Mouse (Mus musculus): ENCODE measurements around the gene Jak1. TPM values are rescaled to one million over a fixed set of nuclear protein-coding genes. Genes with fewer than 3 reads are reported as not detected.

Gene Jak1
- polyA plus RNA-seq, 1 experiment from 2014 or later: 42.3 TPM

DNA sequence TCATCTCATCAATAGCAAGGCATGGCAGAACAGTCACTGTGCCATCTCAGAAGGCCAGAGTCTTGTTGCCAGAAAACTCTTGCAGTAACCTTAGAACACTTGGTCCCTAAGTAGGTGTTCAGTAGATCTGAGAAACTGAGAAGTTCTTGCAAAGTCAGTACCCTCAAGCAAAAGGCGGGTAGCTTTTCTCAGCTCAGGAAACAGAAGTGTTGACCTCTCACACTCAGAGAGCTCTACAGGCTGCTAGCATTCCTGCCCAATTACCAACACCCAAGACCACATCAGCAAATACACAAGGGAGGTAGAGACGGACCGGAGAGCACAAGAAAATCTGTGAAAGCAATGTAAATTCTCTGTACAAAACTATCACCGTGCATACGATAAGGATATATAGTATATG lies 39.1 kb downstream of the Jak1 start:
- no peaks in the 10 kb centered on the region for H3K27me3 ChIP-seq (ENCODE audit: low read depth, poor library complexity, severe bottlenecking)
- no peaks in the 10 kb centered on the region for H3K4me1 ChIP-seq
- no peaks in the 10 kb centered on the region; the same call in 1 of the 2 replicates for H3K9me3 ChIP-seq (replicated peaks)
- 92% methylated on average over 5 of the region's 5 CpGs for WGBS
- H3K36me3 ChIP-seq: no peaks in the 10 kb centered on the region
- H3K27ac ChIP-seq (replicated peaks): no peak overlapping the region
- no peak for DNase-seq (ENCODE audit: low spot score)
- H3K4me3 ChIP-seq: no peak overlapping the region

DNA sequence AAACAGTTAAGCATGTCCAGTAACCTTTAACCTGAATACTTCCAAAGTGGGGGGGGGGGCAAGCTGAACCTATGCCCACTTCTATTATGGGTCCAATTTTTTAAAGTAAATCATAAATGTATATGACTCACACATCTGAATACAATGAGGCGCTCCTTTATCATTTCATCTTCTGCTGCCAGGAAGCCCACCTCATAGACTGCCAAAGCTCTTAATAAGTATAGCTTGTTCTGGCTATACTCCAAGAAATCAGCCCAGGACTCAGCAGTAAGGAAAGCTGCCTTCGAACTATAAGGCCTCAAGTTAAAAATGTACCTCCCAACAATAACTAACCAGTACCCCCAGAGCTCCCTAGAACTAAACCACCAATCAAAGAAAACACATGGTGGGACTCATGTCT lies 44.1 kb downstream of the Jak1 start:
- no peak for DNase-seq (ENCODE audit: low spot score)
- no peaks in the 10 kb centered on the region for H3K36me3 ChIP-seq
- no peaks in the 10 kb centered on the region for H3K9me3 ChIP-seq (replicated peaks)
- no peaks in the 10 kb centered on the region for H3K4me1 ChIP-seq
- H3K4me3 ChIP-seq: no peak overlapping the region
- WGBS: 93% methylated on average over 2 of the region's 2 CpGs
- H3K27me3 ChIP-seq (ENCODE audit: low read depth, poor library complexity, severe bottlenecking): no peaks in the 10 kb centered on the region
- H3K27ac ChIP-seq (replicated peaks): no peak overlapping the region

GRCm38 (mm10) chr4:101219839-101220238 lies 45.2 kb downstream of the Jak1 start:
- 81% methylated on average over 2 of the region's 2 CpGs for WGBS
- H3K36me3 ChIP-seq: no peaks in the 10 kb centered on the region
- DNase-seq (ENCODE audit: low spot score): no peak
- no peaks in the 10 kb centered on the region for H3K27me3 ChIP-seq (ENCODE audit: low read depth, poor library complexity, severe bottlenecking)
- H3K4me3 ChIP-seq: no peak overlapping the region
- H3K27ac ChIP-seq (replicated peaks): no peak overlapping the region
- H3K4me1 ChIP-seq: no peaks in the 10 kb centered on the region
- H3K9me3 ChIP-seq (replicated peaks): no peaks in the 10 kb centered on the region

DNA sequence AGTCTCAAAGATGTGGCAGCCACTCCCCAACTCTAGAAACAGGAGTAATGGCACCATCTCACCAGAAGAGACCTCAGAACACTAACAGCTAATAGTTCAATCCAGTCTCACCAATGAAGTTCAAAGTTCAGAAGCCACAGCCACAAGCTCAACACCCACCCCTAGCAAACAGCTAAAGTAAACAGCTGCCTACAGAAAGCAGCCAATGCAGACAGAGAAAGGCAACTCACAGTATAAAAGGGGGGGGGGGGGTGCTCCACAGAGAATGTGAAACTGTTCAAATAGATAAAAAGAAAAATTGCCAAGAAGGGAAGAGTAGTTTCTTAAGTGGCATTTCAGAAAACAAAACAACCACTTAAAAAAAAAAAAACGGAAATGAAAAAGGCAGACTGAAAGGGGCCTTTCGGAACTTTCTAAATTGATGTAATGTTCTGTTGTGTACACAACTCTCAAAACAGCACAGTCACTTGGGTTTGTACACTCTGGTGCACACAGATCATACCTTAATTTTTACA lies 48.0 kb downstream of the Jak1 start:
- no peaks in the 10 kb centered on the region for H3K9me3 ChIP-seq (replicated peaks)
- no peak for DNase-seq (ENCODE audit: low spot score)
- H3K4me1 ChIP-seq: no peaks in the 10 kb centered on the region
- WGBS: 93% methylated on average over 2 of the region's 2 CpGs
- H3K27me3 ChIP-seq (ENCODE audit: low read depth, poor library complexity, severe bottlenecking): no peaks in the 10 kb centered on the region
- no peak overlapping the region for H3K4me3 ChIP-seq
- no peaks in the 10 kb centered on the region for H3K36me3 ChIP-seq
- H3K27ac ChIP-seq (replicated peaks): no peak overlapping the region

DNA sequence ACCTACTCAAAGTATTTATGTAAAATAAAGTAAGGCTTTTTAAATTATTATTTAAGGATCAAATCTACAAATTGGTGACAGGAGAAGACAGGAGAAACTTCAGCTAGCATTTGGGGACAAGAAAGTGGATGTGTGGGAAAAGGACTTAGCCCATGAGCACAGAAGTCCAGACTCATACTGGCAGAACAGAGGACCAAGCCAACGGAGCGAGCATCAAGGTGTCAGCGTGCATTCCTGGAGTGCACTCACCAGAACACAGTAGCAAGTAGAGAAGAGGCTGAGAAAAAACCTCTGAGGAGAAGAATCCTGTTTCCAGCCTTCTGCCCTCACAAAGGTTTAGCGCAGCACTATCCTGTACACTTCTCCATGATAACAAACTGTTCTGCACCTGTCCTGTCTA lies 48.8 kb downstream of the Jak1 start:
- no peaks in the 10 kb centered on the region for H3K9me3 ChIP-seq (replicated peaks)
- H3K27me3 ChIP-seq (ENCODE audit: low read depth, poor library complexity, severe bottlenecking): no peaks in the 10 kb centered on the region
- H3K4me3 ChIP-seq: no peak overlapping the region
- WGBS: 94% methylated on average over 4 of the region's 4 CpGs
- H3K4me1 ChIP-seq: no peaks in the 10 kb centered on the region
- H3K36me3 ChIP-seq: no peaks in the 10 kb centered on the region
- H3K27ac ChIP-seq (replicated peaks): no peak overlapping the region
- DNase-seq (ENCODE audit: low spot score): no peak

- Histone ChIP-seq H3K27me3 (ENCODE audit: low read depth, poor library complexity, severe bottlenecking) (no peaks in the 10 kb centered on the region), H3K9me3 (replicated peaks) (no peaks in the 10 kb centered on the region), H3K36me3 (no peaks in the 10 kb centered on the region), H3K4me3 (no peak overlapping the region), H3K27ac (replicated peaks) (no peak overlapping the region), H3K4me1 (no peaks in the 10 kb centered on the region)
- 89% methylated on average over 2 of the region's 2 CpGs for WGBS
- no peak for DNase-seq (ENCODE audit: low spot score)
Observed at GRCm38 (mm10) chr4:101213477-101213876, 51.6 kb downstream of the Jak1 start.

- H3K9me3 ChIP-seq (replicated peaks): no peaks in the 10 kb centered on the region
- no peak overlapping the region for H3K27ac ChIP-seq (replicated peaks)
- H3K4me1 ChIP-seq: no peaks in the 10 kb centered on the region
- H3K36me3 ChIP-seq: no peaks in the 10 kb centered on the region
- no peak for DNase-seq (ENCODE audit: low spot score)
- WGBS: 90% methylated on average over 2 of the region's 2 CpGs
- no peaks in the 10 kb centered on the region for H3K27me3 ChIP-seq (ENCODE audit: low read depth, poor library complexity, severe bottlenecking)
- no peak overlapping the region for H3K4me3 ChIP-seq
Observed at GRCm38 (mm10) chr4:101207492-101207891, 57.6 kb downstream of the Jak1 start.

DNA sequence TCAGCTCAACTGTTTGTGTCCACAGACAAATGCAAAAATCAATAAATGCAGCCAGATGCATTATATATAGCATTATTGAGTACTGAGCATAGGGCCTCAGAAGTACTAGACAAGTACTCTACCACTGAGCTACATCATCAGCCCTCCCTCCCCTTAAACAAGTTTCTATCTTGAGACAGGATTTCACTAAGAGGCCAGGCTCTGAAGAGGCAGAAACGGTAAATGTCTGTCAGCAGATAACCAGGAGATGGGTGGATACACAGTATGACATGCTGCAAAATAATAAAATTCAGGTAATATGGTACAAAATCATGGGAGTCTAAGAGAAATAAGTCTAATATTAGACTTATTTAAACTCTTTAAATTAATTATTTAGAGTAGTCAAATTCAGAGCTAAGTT lies 61.6 kb downstream of the Jak1 start:
- no peak for DNase-seq (ENCODE audit: low spot score)
- no peak overlapping the region for H3K4me3 ChIP-seq
- no peak overlapping the region for H3K27ac ChIP-seq (replicated peaks)
- no peaks in the 10 kb centered on the region for H3K4me1 ChIP-seq
- WGBS: 82% methylated on average over 1 of the region's 1 CpGs
- H3K9me3 ChIP-seq (replicated peaks): no peaks in the 10 kb centered on the region
- H3K27me3 ChIP-seq (ENCODE audit: low read depth, poor library complexity, severe bottlenecking): no peaks in the 10 kb centered on the region
- no peaks in the 10 kb centered on the region for H3K36me3 ChIP-seq

DNA sequence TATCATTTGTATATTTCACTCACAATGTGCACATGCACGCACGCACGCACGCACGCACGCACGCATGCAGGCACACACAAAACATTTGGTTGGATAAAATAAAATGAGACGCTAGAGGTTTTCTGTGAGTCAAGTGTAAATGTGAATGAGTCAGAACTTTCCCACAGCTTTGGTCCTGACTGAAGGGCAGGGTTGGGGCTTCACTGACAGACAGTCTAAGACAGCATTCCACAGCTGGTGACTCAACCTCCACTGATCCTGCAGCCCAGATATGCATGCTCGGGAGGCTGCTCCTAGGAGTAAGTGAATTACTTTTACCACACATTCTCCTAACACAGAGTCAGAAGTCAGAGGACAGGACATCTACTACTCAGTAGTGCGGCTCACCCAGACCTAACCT lies 62.5 kb downstream of the Jak1 start:
- H3K27me3 ChIP-seq (ENCODE audit: low read depth, poor library complexity, severe bottlenecking): no peaks in the 10 kb centered on the region
- DNase-seq (ENCODE audit: low spot score): no peak
- H3K9me3 ChIP-seq (replicated peaks): no peaks in the 10 kb centered on the region
- no peaks in the 10 kb centered on the region for H3K4me1 ChIP-seq
- no peak overlapping the region for H3K27ac ChIP-seq (replicated peaks)
- H3K36me3 ChIP-seq: no peaks in the 10 kb centered on the region
- WGBS: 97% methylated on average over 10 of the region's 10 CpGs
- H3K4me3 ChIP-seq: no peak overlapping the region

- WGBS: 91% methylated on average over 8 of the region's 8 CpGs
- no peak overlapping the region for H3K4me3 ChIP-seq
- DNase-seq (ENCODE audit: low spot score): no peak
- H3K27me3 ChIP-seq (ENCODE audit: low read depth, poor library complexity, severe bottlenecking): no peaks in the 10 kb centered on the region
- no peak overlapping the region for H3K27ac ChIP-seq (replicated peaks)
- H3K36me3 ChIP-seq: no peaks in the 10 kb centered on the region
- no peaks in the 10 kb centered on the region for H3K9me3 ChIP-seq (replicated peaks)
- no peaks in the 10 kb centered on the region for H3K4me1 ChIP-seq
Observed at GRCm38 (mm10) chr4:101199433-101200081, 65.5 kb downstream of the Jak1 start.

DNA sequence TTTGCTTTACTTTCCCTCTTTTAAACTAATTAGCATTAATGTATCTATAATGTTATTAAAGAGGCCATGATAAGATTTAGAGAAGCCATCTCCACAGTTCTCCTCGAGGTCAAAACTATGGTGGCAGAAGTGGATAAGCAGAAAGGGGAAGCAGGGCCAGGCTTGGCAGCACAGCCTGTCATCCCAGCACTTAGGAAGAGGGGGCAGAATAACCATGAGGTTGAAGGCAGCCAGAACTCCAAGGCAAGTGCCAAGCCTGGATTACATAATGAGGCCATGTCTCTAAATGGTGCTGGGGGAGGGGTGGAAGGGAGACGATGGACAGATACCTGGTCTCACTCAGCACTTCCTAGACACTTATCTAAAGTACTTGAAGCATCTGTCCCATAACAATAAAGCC lies 66.7 kb downstream of the Jak1 start:
- no peak for DNase-seq (ENCODE audit: low spot score)
- no peak overlapping the region for H3K4me3 ChIP-seq
- WGBS: 89% methylated on average over 2 of the region's 2 CpGs

DNA sequence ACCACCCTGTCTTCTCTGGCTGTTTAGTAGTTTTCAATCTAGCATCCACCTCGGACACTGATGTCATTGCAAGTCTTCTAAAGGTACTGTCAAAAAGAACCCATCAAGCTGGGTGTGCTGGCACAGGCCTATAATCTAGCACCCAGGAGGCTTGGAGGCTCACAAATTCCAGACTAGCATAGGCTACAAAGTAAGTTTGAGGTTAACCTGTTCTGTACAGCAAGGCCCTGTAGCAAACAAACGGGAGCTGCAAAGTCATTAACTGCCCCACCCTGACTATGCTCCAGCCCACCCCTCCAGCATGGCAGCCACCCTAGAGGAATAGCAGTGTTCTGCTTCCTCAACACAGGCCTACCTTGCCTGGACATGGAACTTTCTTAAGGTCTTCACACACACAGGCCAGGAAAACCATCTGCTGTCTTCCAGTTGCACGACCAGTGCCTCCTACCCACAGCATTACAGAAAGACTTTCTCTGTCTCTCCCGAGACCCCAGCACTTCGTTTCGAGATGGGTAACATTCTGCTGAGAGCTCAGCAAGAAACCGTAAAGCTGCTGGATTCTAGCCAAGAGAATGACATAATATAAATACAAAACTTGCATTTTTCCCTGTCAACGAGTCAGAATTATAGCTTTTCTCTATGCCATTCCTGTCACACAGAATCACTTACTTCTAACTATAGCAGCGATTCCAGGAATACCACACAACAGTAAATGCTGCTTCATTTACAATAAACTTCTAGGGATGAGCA lies 67.5 kb downstream of the Jak1 start:
- no peaks in the 10 kb centered on the region for H3K36me3 ChIP-seq
- no peak overlapping the region for H3K27ac ChIP-seq (replicated peaks)
- no peaks in the 10 kb centered on the region for H3K9me3 ChIP-seq (replicated peaks)
- H3K27me3 ChIP-seq (ENCODE audit: low read depth, poor library complexity, severe bottlenecking): no peaks in the 10 kb centered on the region
- H3K4me1 ChIP-seq: no peaks in the 10 kb centered on the region
- DNase-seq (ENCODE audit: low spot score): no peak
- WGBS: 92% methylated on average over 9 of the region's 9 CpGs
- no peak overlapping the region for H3K4me3 ChIP-seq

More for the DNA sequence above, 66.7 kb downstream of the Jak1 start:
- Histone ChIP-seq H3K36me3 (no peaks in the 10 kb centered on the region), H3K9me3 (replicated peaks) (no peaks in the 10 kb centered on the region), H3K4me1 (no peaks in the 10 kb centered on the region), H3K27me3 (ENCODE audit: low read depth, poor library complexity, severe bottlenecking) (no peaks in the 10 kb centered on the region), H3K27ac (replicated peaks) (no peak overlapping the region)

- Histone ChIP-seq H3K9me3 (replicated peaks) (no peaks in the 10 kb centered on the region), H3K4me1 (no peaks in the 10 kb centered on the region), H3K27ac (replicated peaks) (no peak overlapping the region), H3K36me3 (0 out of 2 replicates have a peak, but pooled peaks cover under 1% of the 10 kb centered on the region), H3K4me3 (no peak overlapping the region), H3K27me3 (ENCODE audit: low read depth, poor library complexity, severe bottlenecking) (no peaks in the 10 kb centered on the region)
- DNase-seq (ENCODE audit: low spot score): no peak
- 88% methylated on average over 2 of the region's 2 CpGs for WGBS
Observed at GRCm38 (mm10) chr4:101196407-101196806, 68.7 kb downstream of the Jak1 start.

Data from midbrain, embryonic 10.5 days (tissue).